In genomic region chr12:110707451-110707850, GRCm38 (mm10) we compare ENCODE assay signal across 16 mouse cellular contexts. TPM values are rescaled to one million over a fixed set of nuclear protein-coding genes. Genes with fewer than 3 reads are reported as not detected.
DNase-seq lines count a peak whose midpoint lies in the region; ATAC-seq and TF ChIP-seq lines count a peak whose summit lies in the region.
"Had no signal": no experiment of that assay in that cellular context is flagged by ENCODE, and none has a peak within 500 bp of the region (broad histone marks: within the 10 kb centered on the region; RNA-seq: fewer than 3 reads in every experiment).

No protein-coding gene starts in this region.

- WGBS in heart, embryonic 11.5 days (ENCODE audit: insufficient replicate concordance): 85% methylated on average over 7 of the region's 7 CpGs
- 89% methylated on average over 7 of the region's 7 CpGs for WGBS in liver, embryonic 11.5 days
- 90% methylated on average over 7 of the region's 7 CpGs for WGBS in liver, postnatal 0 days (ENCODE audit: insufficient replicate concordance)

- no peaks in the 10 kb centered on the region; the same call in 1 of the 2 replicates for H3K79me2 ChIP-seq in MEL (ENCODE audit: control insufficient read depth, insufficient read depth, low read length, poor library complexity)

- TF ChIP-seq RAD21 in MEL (IDR thresholded peaks at IDR 0.05; ENCODE audit: low read depth, low read length): no peak

- no peak for TF ChIP-seq POLR2A in MEL (IDR thresholded peaks at IDR 0.05; ENCODE audit: control insufficient read depth in 1 of 2, insufficient read depth in 1 of 2, low read depth in 1 of 2, low read length in 2 of 2, poor library complexity in 1 of 2)

- H3K4me3 ChIP-seq in heart, embryonic 11.5 days (ENCODE audit: low read depth, low read length): no peak overlapping the region
- no peak overlapping the region for H3K4me3 ChIP-seq in liver, embryonic 11.5 days (ENCODE audit: low read depth, low read length)
- no peak overlapping the region for H3K4me3 ChIP-seq in MEL (ENCODE audit: control insufficient read depth in 1 of 2, insufficient read depth in 1 of 2, low read depth in 2 of 2, low read length in 2 of 2)
- no peak overlapping the region for H3K4me3 ChIP-seq in liver, postnatal 0 days (ENCODE audit: low read depth, low read length)

- ATAC-seq in heart, embryonic 11.5 days (replicated peaks; ENCODE audit: insufficient number of reproducible peaks, low FRiP score, low TSS enrichment): no peak
- ATAC-seq in liver, embryonic 11.5 days (replicated peaks; ENCODE audit: low FRiP score): no peak
- no peak for ATAC-seq in liver, postnatal 0 days

- H3K27ac ChIP-seq in heart, embryonic 11.5 days (ENCODE audit: low read depth, low read length): no peak overlapping the region
- H3K27ac ChIP-seq in liver, embryonic 11.5 days (ENCODE audit: low read depth, low read length): no peak overlapping the region
- H3K27ac ChIP-seq in MEL (ENCODE audit: control insufficient read depth, low read depth, low read length): peak overlapping the region; percentile 73; the same call in 1 of the 2 replicates
- no peak overlapping the region for H3K27ac ChIP-seq in liver, postnatal 0 days (ENCODE audit: low read depth)
- H3K27ac ChIP-seq: lung, embryonic 15.5 days; neural tube, embryonic 12.5 days had no signal

- no peaks in the 10 kb centered on the region for H3K27me3 ChIP-seq in heart, embryonic 11.5 days (ENCODE audit: control insufficient read depth, insufficient read depth, low read length)
- H3K27me3 ChIP-seq in liver, embryonic 11.5 days (replicated peaks; ENCODE audit: control insufficient read depth, insufficient read depth, low read length): no peaks in the 10 kb centered on the region
- no peaks in the 10 kb centered on the region for H3K27me3 ChIP-seq in MEL (ENCODE audit: control insufficient read depth in 1 of 2, insufficient read depth in 2 of 2, low read length in 2 of 2)
- no peaks in the 10 kb centered on the region for H3K27me3 ChIP-seq in liver, postnatal 0 days (ENCODE audit: insufficient read depth, low read length)
- H3K27me3 ChIP-seq: lung, embryonic 15.5 days; neural tube, embryonic 12.5 days had no signal

- no peaks in the 10 kb centered on the region for H3K9me3 ChIP-seq in heart, embryonic 11.5 days (replicated peaks; ENCODE audit: control insufficient read depth, low read length)
- no peaks in the 10 kb centered on the region for H3K9me3 ChIP-seq in liver, embryonic 11.5 days (ENCODE audit: control insufficient read depth, low read length)
- no peaks in the 10 kb centered on the region for H3K9me3 ChIP-seq in MEL (replicated peaks; ENCODE audit: insufficient read depth, low read length)
- H3K9me3 ChIP-seq in liver, postnatal 0 days (ENCODE audit: low read length): no peaks in the 10 kb centered on the region
- H3K9me3 ChIP-seq: lung, embryonic 15.5 days; neural tube, embryonic 12.5 days had no signal

- intact Hi-C loops in heart, postnatal 36 days (cut with DNase I): no loop called here

- no peak for DNase-seq in heart, postnatal 36 days
- no peak for DNase-seq in liver, embryonic 11.5 days (ENCODE audit: low spot score)
- DNase-seq in liver (no peak), MEL (ENCODE audit: low read depth, low spot score) (no peak)
- DNase-seq in liver, postnatal 0 days: no peak
- no peak for DNase-seq in embryo, embryonic 10 days (ENCODE audit: low spot score)
- DNase-seq: cerebellum, adult 8-10 months had no signal

- TF ChIP-seq CTCF in MEL (IDR thresholded peaks at IDR 0.05 in 2 of 3, conservative IDR thresholded peaks at IDR 0.05 in 1 of 3; ENCODE audit: control insufficient read depth in 1 of 3, insufficient read depth in 1 of 3, low read depth in 2 of 3, low read length in 3 of 3, poor library complexity in 1 of 3, severe bottlenecking in 1 of 3): no peak
- TF ChIP-seq CTCF in liver, postnatal 0 days (IDR thresholded peaks at IDR 0.05; ENCODE audit: low read depth): no peak

- no peak overlapping the region for H3K9ac ChIP-seq in heart, embryonic 11.5 days (ENCODE audit: low read depth, low read length)
- H3K9ac ChIP-seq in liver, embryonic 11.5 days (ENCODE audit: low read depth, low read length): no peak overlapping the region
- no peak overlapping the region for H3K9ac ChIP-seq in MEL (ENCODE audit: control insufficient read depth, low read depth, low read length, poor library complexity, severe bottlenecking)
- no peak overlapping the region for H3K9ac ChIP-seq in liver, postnatal 0 days (replicated peaks)

- no peaks in the 10 kb centered on the region for H3K36me3 ChIP-seq in heart, embryonic 11.5 days (ENCODE audit: control insufficient read depth, insufficient read depth, low read length)
- no peaks in the 10 kb centered on the region for H3K36me3 ChIP-seq in liver, embryonic 11.5 days (ENCODE audit: control insufficient read depth, insufficient read depth, low read length)
- H3K36me3 ChIP-seq in MEL (ENCODE audit: control insufficient read depth in 1 of 2, insufficient read depth in 2 of 2, low read length in 2 of 2): peaks cover 0 to 10% of the 10 kb centered on the region in 2 experiments; a peak in 2 of 4 replicates
- H3K36me3 ChIP-seq in liver, postnatal 0 days (replicated peaks; ENCODE audit: insufficient read depth, low read length): no peaks in the 10 kb centered on the region
- H3K36me3 ChIP-seq: lung, embryonic 15.5 days; neural tube, embryonic 12.5 days had no signal

- H3K4me2 ChIP-seq in heart, embryonic 11.5 days: peak overlapping the region; percentile 75
- peak overlapping the region; percentile 63; the same call in 1 of the 2 replicates for H3K4me2 ChIP-seq in liver, embryonic 11.5 days
- H3K4me2 ChIP-seq in liver, postnatal 0 days (ENCODE audit: low read depth, low read length): peak overlapping the region; percentile 77

- peaks cover 9% of the 10 kb centered on the region; the same call in 1 of the 2 replicates for H3K4me1 ChIP-seq in heart, embryonic 11.5 days (ENCODE audit: control insufficient read depth, insufficient read depth, low read length)
- no peaks in the 10 kb centered on the region; the same call in 1 of the 2 replicates for H3K4me1 ChIP-seq in liver, embryonic 11.5 days (replicated peaks; ENCODE audit: control insufficient read depth, insufficient read depth, low read length)
- H3K4me1 ChIP-seq in MEL (ENCODE audit: control insufficient read depth in 1 of 2, insufficient read depth in 2 of 2, low read length in 2 of 2): peaks cover 8 to 11% of the 10 kb centered on the region in 2 experiments
- peaks cover 10% of the 10 kb centered on the region for H3K4me1 ChIP-seq in liver, postnatal 0 days (ENCODE audit: insufficient read depth)

- TF ChIP-seq EP300 in MEL (IDR thresholded peaks at IDR 0.05; ENCODE audit: low read depth in 1 of 2, low read length in 2 of 2): no peak
- no peak for TF ChIP-seq EP300 in liver, postnatal 0 days (IDR thresholded peaks at IDR 0.05; ENCODE audit: low read depth)

TF ChIP-seq in MEL, 35 proteins besides CTCF, POLR2A, EP300 and RAD21 (continues in another document):
- TF ChIP-seq MAX (IDR thresholded peaks at IDR 0.05; ENCODE audit: low read length): no peak
- TF ChIP-seq USF2 (IDR thresholded peaks at IDR 0.05; ENCODE audit: borderline replicate concordance in 1 of 2, insufficient read depth in 1 of 2, low read depth in 1 of 2, low read length in 2 of 2): no peak
- no peak for TF ChIP-seq ZMIZ1 (IDR thresholded peaks at IDR 0.05; ENCODE audit: low read depth, low read length)
- no peak for TF ChIP-seq POLR2AphosphoS5 (IDR thresholded peaks at IDR 0.05; ENCODE audit: borderline replicate concordance, low read depth, low read length)
- TF ChIP-seq JUND (IDR thresholded peaks at IDR 0.05; ENCODE audit: low read depth, low read length): no peak
- TF ChIP-seq KAT2A (conservative IDR thresholded peaks at IDR 0.05; ENCODE audit: low read depth, low read length): no peak
- TF ChIP-seq ETS1 (IDR thresholded peaks at IDR 0.05; ENCODE audit: low read depth, low read length): no peak
- no peak for TF ChIP-seq TCF12 (IDR thresholded peaks at IDR 0.05; ENCODE audit: low read depth, low read length)
- TF ChIP-seq TBP (IDR thresholded peaks at IDR 0.05; ENCODE audit: low read depth, low read length): no peak
- no peak for TF ChIP-seq UBTF (IDR thresholded peaks at IDR 0.05; ENCODE audit: borderline replicate concordance, insufficient read depth, low read depth, low read length)
- no peak for TF ChIP-seq BHLHE40 (IDR thresholded peaks at IDR 0.05; ENCODE audit: borderline replicate concordance, low read depth, low read length)
- TF ChIP-seq MXI1 (IDR thresholded peaks at IDR 0.05; ENCODE audit: low read depth, low read length): no peak
- no peak for TF ChIP-seq TAL1 (IDR thresholded peaks at IDR 0.05; ENCODE audit: low read length)
- no peak for TF ChIP-seq POLR2AphosphoS2 (IDR thresholded peaks at IDR 0.05; ENCODE audit: low read length)

RNA-seq across cellular contexts. Expression of gene Hsp90aa1, which starts 4.9 kb away (rescaled TPM):
- 729 and 869 TPM in 2 replicates for polyA plus RNA-seq in heart, embryonic 11.5 days (2014; fragmentation: Nextera tagmentation; extraction: Ambion mirVana)
- 100 to 1,000 TPM; 136 to 209 TPM for total RNA-seq in heart, postnatal 36 days (2021)
- 1,759 and 1,828 TPM in 2 replicates for polyA plus RNA-seq in liver, embryonic 11.5 days (2014; fragmentation: Nextera tagmentation; extraction: Ambion mirVana)
- 1,509 and 1,517 TPM in 2 replicates for total RNA-seq in MEL (2012; rRNA removed)
- polyA plus RNA-seq in MEL (2012; ENCODE audit: insufficient read depth in 1 of 2, insufficient read length in 2 of 2, low read depth in 1 of 2, low replicate concordance in 2 of 2, missing spikeins in 1 of 2): 1,000 to 10,000 TPM in 1 of 2 experiments, 100 to 1,000 TPM in 1; 913 to 1,471 TPM
- polyA plus RNA-seq in liver, postnatal 0 days (2015; fragmentation: Nextera tagmentation; extraction: Ambion mirVana): 231 and 250 TPM in 2 replicates

RNA-seq across cellular contexts. Expression of gene 1700001K19Rik, which starts 25.0 kb away (rescaled TPM):
- 0.23 TPM in 1 of 2 replicates, not detected in the other for polyA plus RNA-seq in heart, embryonic 11.5 days (2014; fragmentation: Nextera tagmentation; extraction: Ambion mirVana)
- not detected for total RNA-seq in heart, postnatal 36 days (2021)
- not detected in 2 replicates for polyA plus RNA-seq in liver, embryonic 11.5 days (2014; fragmentation: Nextera tagmentation; extraction: Ambion mirVana)
- not detected in 2 replicates for total RNA-seq in MEL (2012; rRNA removed)
- under 1 TPM in 1 of 2 experiments, not detected in 1; 0.29 TPM for polyA plus RNA-seq in MEL (2012; ENCODE audit: insufficient read depth in 1 of 2, insufficient read length in 2 of 2, low read depth in 1 of 2, low replicate concordance in 2 of 2, missing spikeins in 1 of 2)
- not detected in 2 replicates for polyA plus RNA-seq in liver, postnatal 0 days (2015; fragmentation: Nextera tagmentation; extraction: Ambion mirVana)
- total RNA-seq: gastrocnemius, postnatal 25 days; layer of hippocampus, postnatal 10 days; left cerebral cortex, postnatal 4 days; megakaryocyte-erythroid progenitor cell, adult 5-6 weeks had no signal
- polyA plus RNA-seq: brain, embryonic 14.5 days; kidney, embryonic 16.5 days; lung, embryonic 15.5 days; neural tube, embryonic 12.5 days had no signal

RNA-seq across cellular contexts. Expression of gene Wdr20, which starts 30.3 kb away (rescaled TPM):
- 15.2 and 17.1 TPM in 2 replicates for polyA plus RNA-seq in heart, embryonic 11.5 days (2014; fragmentation: Nextera tagmentation; extraction: Ambion mirVana)
- 10 to 100 TPM; 28.2 to 32.0 TPM for total RNA-seq in heart, postnatal 36 days (2021)
- 17.7 and 18.2 TPM in 2 replicates for polyA plus RNA-seq in liver, embryonic 11.5 days (2014; fragmentation: Nextera tagmentation; extraction: Ambion mirVana)
- 21.9 and 25.8 TPM in 2 replicates for total RNA-seq in MEL (2012; rRNA removed)
- 10 to 100 TPM in 1 of 2 experiments, not detected in 1; 18.8 TPM for polyA plus RNA-seq in MEL (2012; ENCODE audit: insufficient read depth in 1 of 2, insufficient read length in 2 of 2, low read depth in 1 of 2, low replicate concordance in 2 of 2, missing spikeins in 1 of 2)
- polyA plus RNA-seq in liver, postnatal 0 days (2015; fragmentation: Nextera tagmentation; extraction: Ambion mirVana): 6.4 and 7.0 TPM in 2 replicates
